Mouse (Mus musculus): ENCODE data around the gene Atp6v1d. TPM values are rescaled to one million over a fixed set of nuclear protein-coding genes. Genes with fewer than 3 reads are reported as not detected.

Gene Atp6v1d
- 66.5 and 72.3 TPM in 2 replicates for polyA plus RNA-seq (2015; fragmentation: Nextera tagmentation; extraction: Ambion mirVana)

- Histone ChIP-seq H3K4me2 (ENCODE audit: low read depth, low read length) (peak within 1 kb of the TSS; percentile 87), H3K27me3 (replicated peaks; ENCODE audit: control insufficient read depth, insufficient read depth, low read length) (no peaks in the 10 kb centered on the region), H3K4me1 (ENCODE audit: control insufficient read depth, insufficient read depth, low read length) (peaks cover 7% of the 10 kb centered on the region; the same call in 1 of the 2 replicates), H3K36me3 (ENCODE audit: control insufficient read depth, insufficient read depth, low read length) (no peaks in the 10 kb centered on the region), H3K9ac (ENCODE audit: low read depth, low read length) (peak within 1 kb of the TSS; percentile 88), H3K27ac (ENCODE audit: low read length) (peak within 1 kb of the TSS; percentile 88), H3K9me3 (ENCODE audit: control insufficient read depth, low read length) (no peaks in the 10 kb centered on the region), H3K4me3 (ENCODE audit: low read length) (peak within 1 kb of the TSS; percentile 81)
- ATAC-seq: peak; percentile 100
- under 1% methylated on average over 55 of the region's 55 CpGs for WGBS
These were observed at the start of gene Atp6v1d, which contains the start of gene Eif2s1 for GRCm38 (mm10) chr12:78861496-78862253. TSS of gene Atp6v1d (minus strand) at chr12:78861638. TSS of gene Eif2s1 (plus strand) at chr12:78861819.

DNA sequence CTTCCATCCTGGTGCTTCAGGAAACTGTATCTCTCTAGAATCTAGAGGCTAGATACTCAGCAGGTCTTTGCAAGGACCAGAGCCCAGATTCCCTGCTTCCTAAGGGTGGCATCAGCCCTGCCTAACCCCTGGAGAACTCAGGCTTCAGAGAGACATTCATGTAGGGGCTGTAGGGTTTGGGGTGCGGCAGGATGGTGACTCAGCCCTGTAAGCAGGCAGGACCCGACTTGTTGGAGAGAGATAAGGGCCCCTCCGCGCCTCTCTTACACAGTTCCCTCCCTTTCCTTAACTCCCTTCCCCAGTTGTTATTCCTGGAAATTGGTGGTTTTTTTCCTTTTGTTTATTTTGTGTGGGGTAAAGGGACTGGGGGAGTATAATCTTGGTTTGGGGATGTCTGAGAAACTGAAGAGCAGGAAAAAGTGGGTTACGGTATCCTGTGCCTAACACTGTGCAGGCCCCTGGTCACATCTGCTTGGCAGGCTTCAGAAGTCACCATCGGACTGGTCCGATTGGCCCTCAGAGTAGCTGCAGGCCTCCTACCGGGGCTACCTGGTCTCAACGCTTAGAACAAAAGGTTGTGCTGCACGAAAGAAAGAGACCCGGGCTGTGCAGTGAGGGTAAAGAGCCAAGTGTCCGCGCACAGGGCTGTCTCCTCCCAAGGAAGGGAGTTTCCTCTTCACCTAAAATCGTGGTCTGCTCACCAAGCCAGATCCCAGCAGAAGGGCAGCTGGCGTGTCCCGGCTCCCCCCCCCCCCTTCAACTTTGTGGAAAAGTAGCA lies 49.4 kb upstream of the Atp6v1d start:
- Histone ChIP-seq H3K4me3 (ENCODE audit: low read length) (peak overlapping the region; percentile 42), H3K27me3 (replicated peaks; ENCODE audit: control insufficient read depth, insufficient read depth, low read length) (peaks cover 14% of the 10 kb centered on the region), H3K9me3 (ENCODE audit: control insufficient read depth, low read length) (no peaks in the 10 kb centered on the region), H3K9ac (ENCODE audit: low read depth, low read length) (peak overlapping the region; percentile 38), H3K36me3 (ENCODE audit: control insufficient read depth, insufficient read depth, low read length) (no peaks in the 10 kb centered on the region), H3K4me1 (ENCODE audit: control insufficient read depth, insufficient read depth, low read length) (peaks cover 27% of the 10 kb centered on the region), H3K4me2 (ENCODE audit: low read depth, low read length) (peak overlapping the region; percentile 81), H3K27ac (ENCODE audit: low read length) (peak overlapping the region; percentile 80)
- peak; percentile 83 for ATAC-seq
- 13% methylated on average over 16 of the region's 16 CpGs for WGBS

- Histone ChIP-seq H3K4me1 (ENCODE audit: control insufficient read depth, insufficient read depth, low read length) (peaks cover 22% of the 10 kb centered on the region), H3K4me3 (ENCODE audit: low read length) (no peak overlapping the region), H3K9ac (ENCODE audit: low read depth, low read length) (no peak overlapping the region), H3K9me3 (ENCODE audit: control insufficient read depth, low read length) (no peaks in the 10 kb centered on the region), H3K36me3 (ENCODE audit: control insufficient read depth, insufficient read depth, low read length) (no peaks in the 10 kb centered on the region), H3K4me2 (ENCODE audit: low read depth, low read length) (no peak overlapping the region), H3K27me3 (replicated peaks; ENCODE audit: control insufficient read depth, insufficient read depth, low read length) (peaks cover 14% of the 10 kb centered on the region), H3K27ac (ENCODE audit: low read length) (no peak overlapping the region)
- ATAC-seq: no peak
- WGBS: 75% methylated on average over 6 of the region's 6 CpGs
These were observed 46.7 kb upstream of the Atp6v1d start for GRCm38 (mm10) chr12:78908081-78908605.

DNA sequence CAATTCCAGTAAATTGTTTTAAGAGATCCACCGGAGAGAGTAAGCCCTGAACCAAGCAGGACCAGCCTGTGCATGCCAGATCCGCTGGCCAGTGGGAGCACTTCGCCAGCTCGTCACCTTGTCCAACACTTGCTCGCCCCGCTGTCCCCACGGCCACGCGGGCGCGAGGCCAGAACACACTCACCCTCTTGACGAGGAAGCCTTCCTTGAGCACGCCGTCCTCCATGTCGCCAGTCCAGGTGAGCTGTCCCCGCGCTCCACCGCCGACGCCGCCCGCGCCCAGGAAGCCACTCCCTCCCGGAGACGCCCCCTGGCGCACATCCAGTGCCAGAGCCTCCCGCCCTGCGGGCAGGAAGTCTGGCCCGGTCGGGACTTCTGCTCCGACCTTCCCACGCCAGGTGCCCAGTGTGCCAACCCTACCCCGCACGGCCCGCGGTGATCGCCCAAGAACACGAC lies 45.3 kb upstream of the Atp6v1d start, which contains the start of gene Plek2:
Gene Plek2, minus strand, starts transcription at position 258 of the 456 bp plus-strand sequence.
- Histone ChIP-seq H3K4me2 (ENCODE audit: low read depth, low read length) (peak within 1 kb of the TSS; percentile 81), H3K9ac (ENCODE audit: low read depth, low read length) (peak within 1 kb of the TSS; percentile 73), H3K27ac (ENCODE audit: low read length) (no peak within 1 kb of the TSS), H3K4me1 (ENCODE audit: control insufficient read depth, insufficient read depth, low read length) (peaks cover 17% of the 10 kb centered on the region), H3K4me3 (ENCODE audit: low read length) (peak within 1 kb of the TSS; percentile 58), H3K9me3 (ENCODE audit: control insufficient read depth, low read length) (no peaks in the 10 kb centered on the region), H3K27me3 (replicated peaks; ENCODE audit: control insufficient read depth, insufficient read depth, low read length) (peaks cover 8% of the 10 kb centered on the region; the same call in 1 of the 2 replicates), H3K36me3 (ENCODE audit: control insufficient read depth, insufficient read depth, low read length) (no peaks in the 10 kb centered on the region)
- 2% methylated on average over 38 of the region's 38 CpGs for WGBS
- peak; percentile 60 for ATAC-seq

- ATAC-seq: no peak
- Histone ChIP-seq H3K4me3 (ENCODE audit: low read length) (no peak overlapping the region), H3K9ac (ENCODE audit: low read depth, low read length) (no peak overlapping the region), H3K9me3 (ENCODE audit: control insufficient read depth, low read length) (no peaks in the 10 kb centered on the region), H3K27me3 (replicated peaks; ENCODE audit: control insufficient read depth, insufficient read depth, low read length) (no peaks in the 10 kb centered on the region), H3K4me2 (ENCODE audit: low read depth, low read length) (no peak overlapping the region), H3K4me1 (ENCODE audit: control insufficient read depth, insufficient read depth, low read length) (peaks cover 5% of the 10 kb centered on the region; the same call in 1 of the 2 replicates), H3K27ac (ENCODE audit: low read length) (no peak overlapping the region), H3K36me3 (ENCODE audit: control insufficient read depth, insufficient read depth, low read length) (no peaks in the 10 kb centered on the region)
- WGBS: 88% methylated on average over 7 of the region's 7 CpGs
These were observed 43.1 kb upstream of the Atp6v1d start for GRCm38 (mm10) chr12:78904499-78904898.

DNA sequence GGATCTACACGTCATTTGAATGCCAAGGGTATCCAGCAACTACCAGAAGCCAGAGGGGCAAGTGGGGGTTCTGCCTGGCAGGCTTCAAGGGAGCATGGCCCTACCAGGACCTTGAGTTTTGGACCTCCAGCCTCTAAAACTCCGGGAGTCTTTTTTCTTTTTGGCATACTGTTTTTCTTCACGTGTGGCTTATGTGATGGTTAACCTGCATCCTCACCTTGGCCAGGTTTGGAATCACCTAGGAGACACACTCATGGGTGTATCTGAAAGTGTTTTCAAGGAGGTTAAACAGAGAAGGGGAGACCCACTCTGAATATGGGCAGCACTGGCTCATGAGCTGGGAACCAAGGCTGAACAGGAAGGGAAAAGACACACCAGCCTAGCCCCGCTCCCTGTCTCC lies 41.9 kb upstream of the Atp6v1d start:
- Histone ChIP-seq H3K4me1 (ENCODE audit: control insufficient read depth, insufficient read depth, low read length) (peaks cover 5% of the 10 kb centered on the region; the same call in 1 of the 2 replicates), H3K4me2 (ENCODE audit: low read depth, low read length) (no peak overlapping the region), H3K9ac (ENCODE audit: low read depth, low read length) (no peak overlapping the region), H3K36me3 (ENCODE audit: control insufficient read depth, insufficient read depth, low read length) (no peaks in the 10 kb centered on the region), H3K9me3 (ENCODE audit: control insufficient read depth, low read length) (no peaks in the 10 kb centered on the region), H3K27me3 (replicated peaks; ENCODE audit: control insufficient read depth, insufficient read depth, low read length) (no peaks in the 10 kb centered on the region), H3K4me3 (ENCODE audit: low read length) (no peak overlapping the region), H3K27ac (ENCODE audit: low read length) (no peak overlapping the region)
- ATAC-seq: no peak
- 80% methylated on average over 4 of the region's 4 CpGs for WGBS

DNA sequence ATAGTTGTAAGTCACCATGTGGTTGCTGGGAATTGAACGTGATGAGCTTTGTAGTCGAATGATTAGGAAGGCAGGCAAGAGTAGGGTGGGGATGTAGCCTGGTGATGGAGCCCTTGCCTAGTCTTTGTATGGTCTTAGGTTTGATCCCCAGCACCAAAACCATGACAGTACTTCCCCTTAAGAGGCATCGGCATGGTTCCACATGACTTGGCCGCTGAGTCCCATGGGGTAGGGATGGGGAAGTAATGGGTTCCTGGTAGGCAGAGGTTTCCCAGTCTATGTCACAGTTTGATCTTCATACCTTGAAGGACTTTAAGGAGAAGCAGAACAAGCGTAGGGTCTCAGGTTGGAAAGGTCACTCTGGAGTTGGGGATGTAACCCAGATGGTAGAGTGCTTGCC lies 40.0 kb upstream of the Atp6v1d start:
- no peak overlapping the region for H3K9ac ChIP-seq (ENCODE audit: low read depth, low read length)
- H3K4me1 ChIP-seq (ENCODE audit: control insufficient read depth, insufficient read depth, low read length): no peaks in the 10 kb centered on the region
- no peak overlapping the region for H3K4me2 ChIP-seq (ENCODE audit: low read depth, low read length)
- 80% methylated on average over 5 of the region's 5 CpGs for WGBS
- H3K4me3 ChIP-seq (ENCODE audit: low read length): no peak overlapping the region
- H3K27me3 ChIP-seq (replicated peaks; ENCODE audit: control insufficient read depth, insufficient read depth, low read length): no peaks in the 10 kb centered on the region
- H3K27ac ChIP-seq (ENCODE audit: low read length): no peak overlapping the region
- ATAC-seq: no peak
- H3K36me3 ChIP-seq (ENCODE audit: control insufficient read depth, insufficient read depth, low read length): no peaks in the 10 kb centered on the region
- H3K9me3 ChIP-seq (ENCODE audit: control insufficient read depth, low read length): no peaks in the 10 kb centered on the region

DNA sequence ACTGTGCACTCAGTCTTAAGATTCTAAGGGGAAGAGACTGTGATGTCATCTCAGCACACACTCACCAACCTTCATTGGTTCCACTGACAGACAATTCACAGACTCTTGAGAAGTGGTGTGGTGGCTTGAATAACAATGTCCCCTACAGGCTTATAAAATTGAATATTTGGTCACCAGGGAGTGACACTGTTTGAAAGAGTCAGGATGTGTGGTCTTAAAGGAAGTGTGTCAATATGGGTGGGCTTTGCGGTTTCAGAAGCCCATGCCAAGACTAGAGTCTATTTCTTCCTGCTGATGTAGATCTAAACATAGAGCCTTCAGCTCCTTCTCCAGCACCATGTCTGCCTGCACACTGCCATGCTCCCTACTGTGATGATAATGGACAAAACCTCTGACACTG lies 36.4 kb upstream of the Atp6v1d start:
- H3K9ac ChIP-seq (ENCODE audit: low read depth, low read length): no peak overlapping the region
- no peak for ATAC-seq
- H3K4me1 ChIP-seq (ENCODE audit: control insufficient read depth, insufficient read depth, low read length): no peaks in the 10 kb centered on the region
- no peaks in the 10 kb centered on the region for H3K36me3 ChIP-seq (ENCODE audit: control insufficient read depth, insufficient read depth, low read length)
- no peak overlapping the region for H3K27ac ChIP-seq (ENCODE audit: low read length)
- no peak overlapping the region for H3K4me3 ChIP-seq (ENCODE audit: low read length)
- 88% methylated on average over 1 of the region's 1 CpGs for WGBS
- no peaks in the 10 kb centered on the region for H3K9me3 ChIP-seq (ENCODE audit: control insufficient read depth, low read length)
- H3K4me2 ChIP-seq (ENCODE audit: low read depth, low read length): no peak overlapping the region
- no peaks in the 10 kb centered on the region for H3K27me3 ChIP-seq (replicated peaks; ENCODE audit: control insufficient read depth, insufficient read depth, low read length)

DNA sequence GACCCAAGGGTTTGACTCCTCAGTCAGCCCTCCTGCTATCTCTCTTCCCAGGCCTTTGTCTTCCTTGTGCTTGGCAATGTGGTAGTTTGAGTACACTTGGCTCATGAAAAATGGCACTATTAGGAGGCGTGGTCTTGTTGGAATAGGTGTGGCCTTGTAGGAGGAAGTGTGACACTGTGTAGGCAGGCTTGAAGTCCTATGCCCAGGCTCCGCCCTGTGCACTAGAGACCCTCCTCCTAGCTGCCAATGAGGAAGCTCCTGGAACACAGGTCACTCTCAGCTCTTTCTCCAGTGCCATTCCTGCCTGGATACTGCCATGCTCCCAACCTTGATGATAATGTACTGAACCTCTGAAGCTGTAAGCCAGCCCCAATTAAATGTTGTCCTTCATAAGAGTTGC lies 29.7 kb upstream of the Atp6v1d start:
- ATAC-seq: no peak
- Histone ChIP-seq H3K36me3 (ENCODE audit: control insufficient read depth, insufficient read depth, low read length) (0 out of 2 replicates have a peak, but pooled peaks cover 2% of the 10 kb centered on the region), H3K4me1 (ENCODE audit: control insufficient read depth, insufficient read depth, low read length) (no peaks in the 10 kb centered on the region), H3K9ac (ENCODE audit: low read depth, low read length) (no peak overlapping the region), H3K4me2 (ENCODE audit: low read depth, low read length) (no peak overlapping the region), H3K27me3 (replicated peaks; ENCODE audit: control insufficient read depth, insufficient read depth, low read length) (no peaks in the 10 kb centered on the region), H3K9me3 (ENCODE audit: control insufficient read depth, low read length) (no peaks in the 10 kb centered on the region), H3K4me3 (ENCODE audit: low read length) (no peak overlapping the region), H3K27ac (ENCODE audit: low read length) (no peak overlapping the region)
- WGBS: 86% methylated on average over 2 of the region's 2 CpGs
